Mouse (Mus musculus) MEL (cell line): ENCODE data around the gene Gm20388. TPM values are rescaled to one million over a fixed set of nuclear protein-coding genes. Genes with fewer than 3 reads are reported as not detected.

Experiments used
- DNase-seq: peaks from one replicate; pipeline ENCODE4 v3.0.0; 2011; ENCODE audit warnings: low read depth, low spot score
- H3K27ac ChIP-seq: 2 replicates; pipeline ENCODE4 v1.5.1; 2012; ENCODE audit warnings: low read depth, mild to moderate bottlenecking, control low read depth, low read length, moderate library complexity; ENCODE audit not compliant: control insufficient read depth
- H3K27me3 ChIP-seq, 2 experiments: fragments of 150-350 bp in 1 of 2; sonication (generic) in 1 of 2; 2 replicates each; pipeline ENCODE4 v1.6.1; 2012; ENCODE audit warnings: low read length in 2 of 2, mild to moderate bottlenecking in 2 of 2, improper control_type of control experiment in 1 of 2, moderate library complexity in 1 of 2; ENCODE audit not compliant: insufficient read depth in 2 of 2, control insufficient read depth in 1 of 2
- H3K36me3 ChIP-seq, 2 experiments: 2 replicates each; pipeline ENCODE4 v1.6.1; 2012 to 2014; ENCODE audit warnings: low read length in 2 of 2, improper control_type of control experiment in 1 of 2, inconsistent platforms in 1 of 2, mild to moderate bottlenecking in 1 of 2; ENCODE audit not compliant: insufficient read depth in 2 of 2, control insufficient read depth in 1 of 2
- H3K4me1 ChIP-seq, 2 experiments: fragments of 150-350 bp in 1 of 2; sonication (generic) in 1 of 2; 2 replicates each; pipeline ENCODE4 v1.6.1; 2012; ENCODE audit warnings: low read length in 2 of 2, improper control_type of control experiment in 1 of 2, mild to moderate bottlenecking in 1 of 2; ENCODE audit not compliant: insufficient read depth in 2 of 2, control insufficient read depth in 1 of 2
- H3K4me3 ChIP-seq, 2 experiments: fragments of 150-350 bp in 1 of 2; sonication (generic) in 1 of 2; 2 replicates each; pipeline ENCODE4 v1.5.1; 2012; ENCODE audit warnings: low read depth in 2 of 2, low read length in 2 of 2, mild to moderate bottlenecking in 2 of 2, moderate library complexity in 2 of 2, control low read depth in 1 of 2, improper control_type of control experiment in 1 of 2; ENCODE audit not compliant: control insufficient read depth in 1 of 2, insufficient read depth in 1 of 2
- H3K79me2 ChIP-seq: 2 replicates; pipeline ENCODE4 v1.6.1; 2012; ENCODE audit warnings: mild to moderate bottlenecking, low read length, moderate library complexity; ENCODE audit not compliant: control insufficient read depth, poor library complexity, insufficient read depth
- H3K9ac ChIP-seq: 2 replicates; pipeline ENCODE4 v1.6.1; 2012; ENCODE audit warnings: low read depth, mild to moderate bottlenecking, control low read depth, low read length, moderate library complexity; ENCODE audit not compliant: control insufficient read depth, poor library complexity, severe bottlenecking
- H3K9me3 ChIP-seq: fragments of 150-350 bp; sonication (generic); replicated peaks from 2 replicates; pipeline ENCODE4 v1.6.1; 2012; ENCODE audit warnings: mild to moderate bottlenecking, low read length, improper control_type of control experiment, moderate library complexity; ENCODE audit not compliant: insufficient read depth
- CHD2 ChIP-seq: IDR thresholded peaks from 2 replicates; pipeline ENCODE4 v1.6.1; 2011; ENCODE audit warnings: low read length, improper control_type of control experiment
- CTCF ChIP-seq, 3 experiments: IDR thresholded peaks in 2 of 3; conservative IDR thresholded peaks in 1 of 3; 2 replicates each; pipeline ENCODE4 v1.5.1; 2011 to 2012; ENCODE audit warnings: low read length in 3 of 3, low read depth in 2 of 3, mild to moderate bottlenecking in 2 of 3, improper control_type of control experiment in 1 of 3, inconsistent platforms in 1 of 3, mixed read lengths in 1 of 3, moderate library complexity in 1 of 3; ENCODE audit not compliant: control insufficient read depth in 1 of 3, insufficient read depth in 1 of 3, poor library complexity in 1 of 3, severe bottlenecking in 1 of 3
- ELF1 ChIP-seq: IDR thresholded peaks from 2 replicates; pipeline ENCODE4 v1.6.1; 2014; ENCODE audit warnings: low read depth, mild to moderate bottlenecking, inconsistent platforms, low read length, improper control_type of control experiment, moderate library complexity
- EP300 ChIP-seq, 2 experiments: IDR thresholded peaks; 2 replicates each; pipeline ENCODE4 v1.6.1; 2011; ENCODE audit warnings: improper control_type of control experiment in 2 of 2, low read length in 2 of 2, low read depth in 1 of 2, mild to moderate bottlenecking in 1 of 2
- GATA1 ChIP-seq: IDR thresholded peaks from 2 replicates; pipeline ENCODE4 v1.6.1; 2011; ENCODE audit warnings: low read depth, low read length, improper control_type of control experiment
- HCFC1 ChIP-seq: IDR thresholded peaks from 2 replicates; pipeline ENCODE4 v1.6.1; 2012; ENCODE audit warnings: low read depth, mild to moderate bottlenecking, inconsistent platforms, low read length, improper control_type of control experiment, moderate library complexity
- KAT2A ChIP-seq: conservative IDR thresholded peaks from 2 replicates; pipeline ENCODE4 v1.6.1; 2012; ENCODE audit warnings: low read depth, low read length, improper control_type of control experiment, inconsistent platforms
- MAZ ChIP-seq: IDR thresholded peaks from 2 replicates; pipeline ENCODE4 v1.6.1; 2012; ENCODE audit warnings: low read depth, mild to moderate bottlenecking, inconsistent platforms, low read length, improper control_type of control experiment
- MYC ChIP-seq: IDR thresholded peaks from 2 replicates; pipeline ENCODE4 v1.6.1; 2011; ENCODE audit warnings: low read depth, mild to moderate bottlenecking, low read length, improper control_type of control experiment, moderate library complexity
- SMC3 ChIP-seq: IDR thresholded peaks from 2 replicates; pipeline ENCODE4 v1.6.1; 2011; ENCODE audit warnings: low read depth, low read length, improper control_type of control experiment
- TAL1 ChIP-seq: IDR thresholded peaks from 2 replicates; pipeline ENCODE4 v1.6.1; 2012; ENCODE audit warnings: mild to moderate bottlenecking, inconsistent platforms, low read length, moderate library complexity, mixed read lengths
- TCF12 ChIP-seq: IDR thresholded peaks from 2 replicates; pipeline ENCODE4 v1.6.1; 2014; ENCODE audit warnings: low read depth, mild to moderate bottlenecking, inconsistent platforms, low read length, improper control_type of control experiment, moderate library complexity
- ZC3H11A ChIP-seq: IDR thresholded peaks from 2 replicates; pipeline ENCODE4 v1.6.1; 2012; ENCODE audit warnings: low read depth, mild to moderate bottlenecking, inconsistent platforms, low read length, improper control_type of control experiment
- ZMIZ1 ChIP-seq: IDR thresholded peaks from 2 replicates; pipeline ENCODE4 v1.6.1; 2012; ENCODE audit warnings: low read depth, mild to moderate bottlenecking, inconsistent platforms, low read length, improper control_type of control experiment, moderate library complexity
- ZNF384 ChIP-seq: IDR thresholded peaks from 2 replicates; pipeline ENCODE4 v1.6.1; 2012; ENCODE audit warnings: low read depth, mild to moderate bottlenecking, inconsistent platforms, low read length, improper control_type of control experiment
- polyA plus RNA-seq, 2 experiments: library from polyadenylated mRNA; stranded (reverse) in 1 of 2; unstranded in 1 of 2; fragments of >175 nt in 1 of 2; fragments of >200 nt in 1 of 2; gene quantifications; 2 replicates each; pipeline versions ENCODE4 v1.2.1 to v1.2.4; 2012; ENCODE audit warnings: low replicate concordance in 2 of 2, low read depth in 1 of 2; ENCODE audit not compliant: insufficient read length in 2 of 2, insufficient read depth in 1 of 2, missing spikeins in 1 of 2
- total RNA-seq: library from RNA; depleted of rRNA; stranded (reverse); fragments of 300-350 nt; gene quantifications from 2 replicates; pipeline ENCODE4 v1.2.3, GENCODE M21; 2012

The Gm20388 gene
- total and polyA plus RNA-seq, 3 experiments: 11.1 to 17.8 TPM; not detected in 1

GRCm38 (mm10) chr8:123773468-123773867 is 3862.8 kb downstream of the Gm20388 start:
- Histone ChIP-seq H3K36me3 (no peaks in the 10 kb centered on the region), H3K9ac (no peak overlapping the region), H3K9me3 (no peaks in the 10 kb centered on the region), H3K4me3 (no peak overlapping the region), H3K4me1 (0 out of 4 replicates have a peak, but pooled peaks cover 0 to 4% of the 10 kb centered on the region in 2 experiments), H3K27ac (no peak overlapping the region), H3K79me2 (no peaks in the 10 kb centered on the region), H3K27me3 (no peaks in the 10 kb centered on the region)
- no peak for DNase-seq
- TF ChIP-seq TAL1: peak; percentile 15; the same call in 1 of the 2 replicates
- no peak for TF ChIP-seq ZMIZ1

GRCm38 (mm10) chr8:123774491-123774890 is 3863.8 kb downstream of the Gm20388 start:
- no peak for DNase-seq
- Histone ChIP-seq H3K9me3 (no peaks in the 10 kb centered on the region), H3K79me2 (no peaks in the 10 kb centered on the region), H3K27me3 (no peaks in the 10 kb centered on the region), H3K36me3 (no peaks in the 10 kb centered on the region), H3K4me1 (no peaks in the 10 kb centered on the region), H3K4me3 (no peak overlapping the region), H3K9ac (no peak overlapping the region), H3K27ac (no peak overlapping the region)
- TF ChIP-seq EP300 (IDR thresholded peaks at IDR 0.05; ENCODE audit: low read depth in 1 of 2, low read length in 2 of 2) (no peak), KAT2A (no peak), CHD2 (no peak), ZC3H11A (no peak), ZNF384 (no peak), HCFC1 (no peak)

- Histone ChIP-seq H3K4me1 (peaks cover 0 to 5% of the 10 kb centered on the region in 2 experiments; a peak in 1 of 4 replicates), H3K4me3 (no peak overlapping the region), H3K9me3 (no peaks in the 10 kb centered on the region), H3K27me3 (no peaks in the 10 kb centered on the region), H3K79me2 (no peaks in the 10 kb centered on the region), H3K9ac (no peak overlapping the region), H3K36me3 (no peaks in the 10 kb centered on the region), H3K27ac (no peak overlapping the region)
- DNase-seq: no peak
- TF ChIP-seq SMC3 (no peak), MAZ (no peak), TCF12 (no peak), CTCF (IDR thresholded peaks at IDR 0.05 in 2 of 3, conservative IDR thresholded peaks at IDR 0.05 in 1 of 3; ENCODE audit: control insufficient read depth in 1 of 3, insufficient read depth in 1 of 3, low read depth in 2 of 3, low read length in 3 of 3, poor library complexity in 1 of 3, severe bottlenecking in 1 of 3) (no peak), MYC (no peak), ELF1 (no peak), GATA1 (no peak)
These were observed 3866.7 kb downstream of the Gm20388 start for GRCm38 (mm10) chr8:123777319-123777718.
